Mouse (Mus musculus): ENCODE data around the gene Gbx1.

Gene Gbx1

DNA sequence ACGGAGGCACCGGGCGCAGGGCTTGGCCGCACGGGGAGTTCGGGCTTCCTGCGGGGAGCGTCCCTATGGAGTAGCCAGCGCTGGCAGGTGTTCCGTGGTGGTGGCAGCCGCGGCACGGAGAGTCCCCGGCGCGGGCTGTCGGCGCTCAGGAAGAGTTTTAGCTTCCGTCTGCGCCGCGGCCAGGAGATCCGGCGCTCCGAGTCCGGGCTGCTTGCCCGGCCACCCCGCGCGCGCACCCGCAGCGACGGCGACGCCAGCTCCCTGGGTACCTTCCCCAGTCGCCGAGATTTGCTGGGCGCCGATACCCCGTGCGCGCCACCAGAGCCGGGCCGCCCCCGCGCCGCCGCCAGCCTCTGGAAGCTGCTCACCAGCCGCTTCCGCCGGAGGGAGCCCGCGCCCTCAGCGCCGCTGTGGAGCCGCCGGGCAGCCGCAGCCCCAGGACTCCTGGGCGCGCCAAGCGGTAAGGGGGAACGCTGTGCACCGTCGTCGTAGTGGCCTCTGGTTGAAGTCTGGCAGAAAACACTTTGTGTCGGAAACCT is 52.2 kb downstream of the Gbx1 start:
- DNase-seq: peak; percentile 57

DNA sequence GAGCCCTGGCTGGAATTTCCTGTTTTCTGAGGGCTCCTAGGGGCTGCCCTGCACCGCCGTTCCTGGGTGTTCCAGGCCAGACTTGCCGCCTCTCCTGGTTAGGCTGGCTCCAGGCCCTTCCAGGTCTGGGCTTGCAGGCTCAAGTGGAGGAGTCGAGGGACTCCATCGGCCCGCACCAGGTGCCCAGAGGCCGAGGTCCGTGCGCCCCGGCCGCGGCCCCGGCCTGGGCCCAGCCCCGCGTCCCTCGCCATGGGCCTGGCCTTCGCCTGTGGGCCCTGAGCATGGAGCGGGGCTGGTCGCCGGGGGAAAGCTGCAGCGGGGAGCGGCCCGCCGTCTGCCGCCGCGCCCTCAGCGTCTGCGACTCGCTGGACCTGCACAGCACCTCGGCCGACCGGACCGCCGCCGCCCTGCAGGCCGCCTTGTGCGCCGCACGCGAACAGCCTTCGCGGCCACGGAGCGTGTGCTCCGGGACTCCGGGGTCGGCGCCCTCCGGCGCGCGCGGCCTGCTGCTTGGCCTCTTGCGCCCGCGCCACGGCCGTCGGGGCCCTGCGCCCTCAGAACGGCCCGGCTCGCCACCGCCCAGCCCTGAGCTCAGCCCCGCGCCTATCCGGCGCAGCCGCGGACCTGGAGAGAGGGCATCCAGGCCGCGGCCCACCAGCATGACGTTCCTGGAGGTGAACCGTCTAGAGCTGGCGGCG is 52.8 kb downstream of the Gbx1 start:
- peak; percentile 15 for DNase-seq

DNA sequence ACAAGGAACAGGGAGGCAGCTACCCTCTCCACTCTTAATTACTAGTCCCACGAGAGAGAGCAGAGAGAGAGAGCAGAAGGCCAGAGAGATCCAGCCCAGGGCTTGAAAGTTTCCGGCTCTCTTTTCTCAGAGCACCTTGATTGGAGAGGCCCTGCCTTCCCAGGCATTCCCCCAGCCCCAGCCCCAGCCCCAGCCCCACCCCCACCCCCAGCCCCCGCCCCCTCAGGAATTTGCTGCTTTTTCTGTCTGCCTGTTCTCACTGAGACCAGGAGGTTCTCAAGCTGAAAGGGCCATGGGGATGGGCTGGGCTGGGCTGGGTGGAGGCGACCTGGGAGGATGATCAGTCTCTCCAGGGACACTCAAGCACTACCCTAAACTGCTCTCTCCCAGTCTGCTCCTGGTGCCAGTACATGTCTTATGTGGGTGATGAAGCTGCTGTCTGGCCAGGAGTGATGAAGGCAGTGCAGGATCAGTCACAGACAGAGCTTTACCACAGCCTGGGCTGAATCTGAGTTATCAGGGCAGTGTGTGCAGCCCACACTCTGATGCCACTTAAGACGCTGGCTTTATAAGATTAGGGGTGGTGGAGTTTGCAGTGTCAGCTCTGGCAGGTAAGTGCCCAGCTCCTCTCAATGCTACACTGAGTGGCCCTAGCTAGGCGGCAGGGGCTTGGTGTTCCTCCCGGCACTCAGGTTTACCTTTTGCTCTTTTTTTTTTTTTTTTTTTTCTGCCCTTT is 54.0 kb downstream of the Gbx1 start:
- no peak for DNase-seq

DNA sequence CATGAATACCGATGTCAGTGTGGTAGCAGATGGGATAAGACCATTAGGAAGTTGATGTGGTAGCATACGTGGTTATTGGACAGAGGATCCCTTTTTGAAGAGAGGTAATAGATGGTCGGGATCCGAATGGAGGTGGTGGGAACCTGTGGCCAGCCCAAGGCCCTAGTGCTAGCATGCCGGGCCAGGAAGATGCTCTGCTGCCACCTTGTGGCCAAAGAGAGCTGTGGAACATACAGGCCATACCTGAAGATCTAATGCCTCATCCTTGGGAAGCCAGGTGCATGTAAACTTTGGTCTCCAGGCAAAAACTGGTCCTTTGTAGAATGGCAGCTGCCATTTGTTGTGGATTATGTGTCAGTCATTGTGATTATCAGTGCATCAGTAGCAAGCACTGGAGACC is 56.4 kb downstream of the Gbx1 start:
- DNase-seq: peak; percentile 85

DNA sequence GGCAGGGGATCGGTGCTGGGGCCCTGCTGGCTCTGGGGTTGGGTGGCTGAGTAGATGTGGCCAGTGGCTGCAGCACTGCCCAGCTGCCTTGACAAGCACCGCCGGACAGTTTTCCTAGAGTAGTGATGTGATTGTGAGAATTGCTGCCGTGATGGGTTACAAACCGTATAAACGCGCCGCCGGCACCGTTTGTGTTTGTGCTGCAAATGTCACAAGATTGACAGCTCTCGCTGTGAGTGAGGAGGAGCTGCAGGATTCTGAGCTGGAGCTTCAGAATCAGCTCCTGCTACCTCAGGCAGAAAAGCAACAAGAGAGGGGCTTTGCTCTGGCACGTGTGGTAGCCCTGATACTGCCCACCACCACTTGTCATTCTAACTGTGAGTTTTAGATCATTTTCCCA is 60.2 kb downstream of the Gbx1 start:
- DNase-seq: no peak

DNA sequence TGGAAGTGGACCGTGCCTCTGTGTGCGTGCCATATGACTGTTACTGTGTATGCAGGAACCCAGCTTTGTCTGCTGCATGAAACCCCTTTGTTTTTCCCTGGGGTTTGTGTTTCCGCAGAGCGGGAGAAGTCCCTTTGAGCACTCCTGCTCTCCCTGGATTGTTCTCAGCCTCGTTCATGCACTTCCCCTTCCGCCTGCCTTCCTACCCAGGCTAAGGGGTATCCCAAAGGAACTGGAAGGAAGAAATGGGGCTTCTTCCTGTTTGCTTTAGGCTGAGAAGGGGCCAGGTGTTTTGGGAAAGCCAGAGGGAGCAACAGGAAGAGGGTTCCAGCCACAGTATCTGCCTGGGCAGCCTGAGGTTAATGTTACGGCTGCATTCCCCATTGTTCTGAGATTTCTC is 71.4 kb downstream of the Gbx1 start:
- DNase-seq: no peak

DNA sequence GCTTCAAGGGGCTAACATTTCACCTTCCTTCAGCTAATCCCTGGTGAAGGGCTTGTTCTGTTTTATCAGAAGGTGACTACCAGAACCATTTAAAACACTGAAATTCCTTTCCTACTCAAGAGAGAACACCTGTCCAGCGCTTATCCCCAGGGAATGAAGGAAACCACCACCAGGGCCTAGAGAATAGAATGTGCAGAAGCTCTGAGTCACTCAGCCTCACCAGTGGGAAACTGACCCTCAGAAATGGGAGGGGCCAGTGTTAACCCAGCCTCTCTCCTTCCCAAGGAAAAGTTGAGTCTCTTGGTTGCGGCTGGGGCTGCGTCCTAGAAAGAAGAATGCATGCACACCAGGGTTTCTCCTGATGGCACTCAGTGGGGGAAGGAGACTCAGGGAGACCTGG is 71.9 kb downstream of the Gbx1 start:
- no peak for DNase-seq

DNA sequence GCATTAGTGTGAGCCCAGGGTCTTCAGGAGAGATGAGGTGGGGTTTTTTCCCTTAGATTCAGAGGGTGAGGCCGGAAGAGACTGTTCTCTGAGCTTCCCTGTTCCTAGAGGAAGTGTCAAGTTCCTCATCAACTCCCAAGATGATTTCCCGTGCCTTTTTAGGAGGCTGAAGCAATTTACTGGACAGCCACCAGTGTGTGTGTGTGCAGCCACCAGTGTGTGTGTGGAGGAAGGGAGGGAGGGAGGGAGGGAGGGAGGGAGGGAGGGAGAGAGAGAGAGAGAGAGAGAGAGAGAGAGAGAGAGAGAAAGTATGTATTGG is 73.1 kb downstream of the Gbx1 start:
- no peak for DNase-seq

DNA sequence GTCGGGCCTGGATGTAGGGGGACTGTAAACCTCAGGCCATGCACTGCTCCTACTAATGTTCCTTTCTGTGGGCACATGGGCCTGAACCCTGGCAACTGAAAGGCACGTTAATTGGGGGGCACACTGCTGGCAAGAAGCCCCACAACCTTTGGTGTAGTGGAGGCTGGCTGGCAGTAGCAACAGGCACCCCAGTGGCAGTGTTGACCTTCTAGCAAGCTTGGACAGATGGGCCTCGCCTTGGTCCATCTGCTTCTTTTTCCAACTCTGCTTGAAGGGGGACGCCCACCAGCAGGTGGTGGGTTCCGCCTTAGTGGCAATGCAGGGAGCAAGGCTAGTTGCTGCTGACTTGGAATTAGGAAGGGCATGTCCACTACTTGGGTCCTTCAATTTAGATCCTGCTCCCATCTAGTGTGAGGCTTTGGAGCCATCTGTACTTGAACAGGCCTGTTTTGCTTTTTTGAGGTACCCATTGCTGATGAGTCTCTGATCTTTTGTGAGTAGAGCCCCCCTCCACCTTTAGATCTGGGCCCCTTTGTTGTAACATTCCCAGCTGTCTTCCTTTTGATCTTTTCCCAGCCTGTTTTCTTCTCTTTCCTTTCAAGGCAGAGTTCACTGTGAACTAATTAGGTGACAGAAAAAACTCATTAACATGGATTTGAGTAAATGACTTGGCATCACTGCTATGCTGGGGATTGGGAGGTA is 73.6 kb downstream of the Gbx1 start:
- no peak for DNase-seq
